Mouse (Mus musculus) ES-Bruce4 (cell line): ENCODE measurements around the gene Aak1.

ENCODE experiments used
- CTCF ChIP-seq: IDR thresholded peaks from one replicate; pipeline ENCODE4 v1.8.1; 2011; ENCODE audit warnings: low read depth, low read length
- POLR2A ChIP-seq: IDR thresholded peaks from one replicate; pipeline ENCODE4 v1.8.1; 2011; ENCODE audit warnings: low read length; ENCODE audit not compliant: insufficient read depth

DNA sequence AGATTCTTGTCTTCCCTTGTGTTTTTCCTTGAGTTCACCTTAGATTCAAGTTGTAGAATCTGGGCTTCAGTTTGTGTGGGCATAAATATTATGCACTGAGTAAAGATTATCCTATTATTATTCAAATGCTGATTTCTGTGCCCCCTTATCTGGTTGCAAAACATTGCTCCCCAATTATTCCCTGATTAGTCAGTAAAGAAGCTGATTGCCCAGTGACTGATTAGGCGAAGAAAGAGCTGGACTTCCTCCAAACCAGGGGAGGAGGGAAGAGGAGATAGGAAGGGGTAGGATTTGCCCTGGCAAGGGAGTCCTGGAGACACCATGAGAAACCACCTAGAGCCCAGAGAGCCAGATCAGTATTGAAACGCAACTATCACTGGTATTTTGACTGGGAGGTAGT lies 154.8 kb downstream of the Aak1 start:
- TF ChIP-seq CTCF = no peak
- no peak for TF ChIP-seq POLR2A
